Mouse (Mus musculus): Measurements from ENCODE around the gene Sh3pxd2a. TPM values are rescaled to one million over a fixed set of nuclear protein-coding genes. Genes with fewer than 3 reads are reported as not detected.
A peak's percentile ranks its signal among the peaks of the same experiment; 100 is the strongest.

Sh3pxd2a gene
- polyA plus RNA-seq, 1 experiment from 2014 or later = 2.6 TPM

DNA sequence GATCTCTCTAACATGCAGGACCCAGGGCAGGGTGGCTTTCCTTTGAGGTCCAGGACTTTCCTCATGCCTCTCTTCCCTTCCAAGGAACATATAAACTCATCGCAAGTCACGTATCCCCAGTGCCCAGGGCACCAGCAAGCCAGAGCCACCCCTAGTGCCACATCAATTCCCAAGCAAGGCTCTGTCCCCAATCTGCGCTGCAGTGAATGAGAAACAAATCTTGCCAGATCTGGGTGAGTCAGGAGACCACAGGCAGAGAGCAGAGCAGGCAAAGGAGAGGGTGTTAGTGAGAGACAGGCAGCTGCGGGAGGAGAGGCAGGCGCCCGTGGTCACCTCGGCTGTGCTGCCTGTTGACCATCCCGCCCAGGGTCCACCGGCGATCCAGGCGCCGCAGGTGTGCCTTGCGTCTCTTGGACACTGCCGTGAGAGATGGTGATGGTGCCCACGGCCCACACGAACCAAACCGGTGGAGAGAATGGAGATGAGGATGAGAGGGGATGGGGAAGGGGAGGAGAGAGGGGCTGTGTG lies 181.4 kb downstream of the Sh3pxd2a start:
- no peak for DNase-seq (ENCODE audit: low spot score)

DNA sequence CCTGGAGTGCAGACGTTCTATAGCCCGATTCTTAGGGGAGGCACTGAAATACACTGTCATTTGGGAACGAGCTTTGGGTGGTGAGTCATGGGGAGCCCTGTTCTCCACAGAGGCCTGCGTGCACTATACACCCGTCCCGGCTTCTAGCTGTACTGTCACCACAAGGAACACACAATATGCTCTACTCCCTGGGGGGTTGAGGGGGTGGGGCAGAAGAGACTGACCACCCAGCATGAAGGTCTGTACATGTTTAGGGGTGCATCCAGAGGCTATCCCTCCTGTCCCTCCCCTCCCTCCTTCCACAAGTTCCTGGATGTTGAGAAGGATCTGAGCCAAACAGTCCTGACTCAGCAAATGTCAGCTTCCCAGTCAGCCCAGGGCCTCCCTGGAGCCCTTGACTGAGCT lies 182.1 kb downstream of the Sh3pxd2a start:
- DNase-seq (ENCODE audit: low spot score) = no peak

DNA sequence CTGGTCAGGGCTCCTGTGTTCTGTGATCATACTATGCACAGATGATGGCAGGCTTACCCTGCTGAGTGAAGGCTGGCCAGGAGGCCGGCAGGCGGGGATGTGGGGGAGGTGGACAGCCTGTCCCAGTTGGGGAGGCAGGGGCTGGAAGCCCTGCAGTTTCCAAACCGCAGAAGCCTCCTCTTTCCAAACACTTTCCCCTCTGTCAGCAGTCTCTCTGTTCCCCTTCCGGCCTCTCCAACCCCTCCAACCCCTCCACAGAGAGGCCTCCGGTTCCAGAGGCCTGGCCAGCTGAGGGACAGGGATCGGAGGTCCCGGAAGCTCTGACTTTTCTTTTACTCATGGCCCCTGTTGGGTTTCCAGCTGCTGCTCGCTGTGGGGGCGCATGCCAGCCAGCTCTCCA lies 183.3 kb downstream of the Sh3pxd2a start:
- DNase-seq (ENCODE audit: low spot score) = no peak

DNA sequence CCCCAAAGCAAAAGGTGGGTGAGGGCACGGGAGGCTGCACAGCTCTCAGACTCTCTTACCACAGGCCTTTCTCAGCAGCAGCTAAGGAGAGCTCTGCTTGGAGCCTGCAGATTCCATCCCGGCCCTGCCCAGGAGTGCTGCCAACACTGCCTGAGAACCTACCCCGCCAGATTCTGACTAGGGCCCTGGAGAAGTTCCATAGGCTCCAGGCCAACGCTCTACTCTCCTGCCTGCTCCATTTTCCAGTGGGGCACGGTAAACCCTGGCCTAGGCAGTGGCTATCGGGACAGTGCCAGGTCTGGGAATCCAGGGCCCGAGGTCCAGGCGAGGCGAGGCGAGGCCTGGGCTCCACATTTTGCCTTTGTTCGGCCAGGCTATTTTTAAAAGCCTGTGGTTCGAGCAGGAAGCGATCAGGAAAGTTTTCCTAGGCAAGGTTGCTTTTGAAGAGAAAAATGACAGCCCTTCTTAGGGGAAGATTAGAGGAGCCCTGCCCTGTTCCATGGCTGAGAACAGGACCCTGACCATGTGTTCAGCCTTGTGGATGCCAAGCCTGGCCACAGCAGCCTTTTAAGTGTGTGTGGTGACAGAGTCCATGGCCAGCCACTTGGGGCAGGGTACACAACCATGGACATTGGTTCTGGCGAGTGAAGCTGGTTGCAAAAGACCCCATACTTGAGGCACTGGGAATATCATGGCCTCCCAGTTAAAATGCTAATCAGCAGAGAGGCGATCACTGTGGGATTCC lies 184.2 kb downstream of the Sh3pxd2a start:
- DNase-seq (ENCODE audit: low spot score) = no peak

DNA sequence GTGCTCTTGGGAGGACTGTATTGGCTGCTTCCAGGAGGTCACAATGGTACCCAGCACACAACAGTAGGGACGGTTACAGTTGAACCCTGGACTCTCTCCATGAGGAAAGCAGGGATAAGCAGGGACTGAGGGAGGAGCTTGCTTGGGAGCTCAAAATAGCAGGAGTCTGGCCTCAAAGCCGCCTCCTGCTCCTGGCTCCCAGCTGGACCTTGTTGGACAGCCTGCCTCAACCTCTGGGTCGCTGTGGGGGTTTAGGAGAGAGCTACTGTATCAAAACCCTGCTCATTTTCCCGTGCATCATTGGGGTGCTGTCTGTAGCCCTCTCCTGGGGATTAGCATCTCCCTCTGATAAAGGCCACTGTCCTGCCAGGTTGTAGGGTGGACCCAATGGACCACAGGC lies 184.8 kb downstream of the Sh3pxd2a start:
- no peak for DNase-seq (ENCODE audit: low spot score)

DNA sequence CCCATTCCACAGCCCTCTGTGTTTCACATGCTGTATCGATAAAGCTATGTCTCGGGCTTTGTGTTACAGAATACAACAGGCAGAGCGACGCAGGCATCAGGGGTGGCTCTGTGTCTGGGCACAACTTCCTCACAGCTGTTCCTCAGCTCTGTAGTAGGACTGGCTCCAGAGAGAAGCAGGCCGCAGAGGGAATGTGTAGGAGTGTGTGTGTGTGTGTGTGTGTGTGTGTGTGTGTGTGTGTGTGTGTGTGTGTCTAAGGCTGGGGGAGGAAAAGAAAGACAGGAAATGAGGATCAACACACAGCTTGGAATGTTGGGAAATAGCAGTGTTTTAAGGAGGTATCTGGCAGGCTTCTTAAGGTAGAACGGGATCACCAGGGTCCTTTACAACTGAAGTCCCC lies 187.5 kb downstream of the Sh3pxd2a start:
- no peak for DNase-seq (ENCODE audit: low spot score)

DNA sequence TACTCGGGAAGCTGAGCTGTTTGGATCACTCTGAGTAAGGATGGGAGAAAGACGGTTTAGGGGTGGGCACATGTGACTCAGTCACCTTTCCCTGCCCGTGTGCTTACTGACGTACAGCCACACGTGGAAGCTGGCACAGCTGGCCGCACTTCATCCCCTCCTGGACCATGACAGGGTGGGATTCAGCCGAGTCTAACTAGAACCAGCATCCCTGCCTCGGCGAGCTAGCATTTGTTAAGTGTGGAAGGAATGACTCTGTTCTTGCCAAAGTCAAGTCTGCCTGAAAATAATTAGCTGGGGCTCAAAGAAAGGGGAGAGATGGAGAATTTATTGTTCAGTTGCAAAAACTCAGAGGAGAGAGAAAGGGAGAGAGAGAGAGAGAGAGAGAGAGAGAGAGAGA lies 193.7 kb downstream of the Sh3pxd2a start:
- DNase-seq (ENCODE audit: low spot score) = no peak

DNA sequence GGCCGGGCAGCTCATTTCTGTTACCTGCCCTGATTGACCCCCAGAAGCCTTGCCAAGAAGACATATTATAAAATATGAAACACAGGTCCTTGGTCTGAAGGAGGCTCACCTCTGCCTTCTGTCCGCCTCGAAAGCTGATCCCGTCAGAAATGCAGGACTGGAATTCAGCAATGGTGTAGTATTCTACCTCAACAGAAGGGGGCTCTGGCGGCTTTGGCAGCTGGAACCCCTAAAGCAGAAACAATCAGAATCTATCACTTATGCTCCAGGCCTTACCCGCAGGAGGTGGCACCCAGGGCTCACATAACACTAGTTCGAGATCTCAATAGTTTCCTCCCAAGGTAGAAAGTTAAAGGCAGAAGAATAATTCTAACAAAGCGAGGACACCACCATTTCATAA lies 194.5 kb downstream of the Sh3pxd2a start:
- no peak for DNase-seq (ENCODE audit: low spot score)

DNA sequence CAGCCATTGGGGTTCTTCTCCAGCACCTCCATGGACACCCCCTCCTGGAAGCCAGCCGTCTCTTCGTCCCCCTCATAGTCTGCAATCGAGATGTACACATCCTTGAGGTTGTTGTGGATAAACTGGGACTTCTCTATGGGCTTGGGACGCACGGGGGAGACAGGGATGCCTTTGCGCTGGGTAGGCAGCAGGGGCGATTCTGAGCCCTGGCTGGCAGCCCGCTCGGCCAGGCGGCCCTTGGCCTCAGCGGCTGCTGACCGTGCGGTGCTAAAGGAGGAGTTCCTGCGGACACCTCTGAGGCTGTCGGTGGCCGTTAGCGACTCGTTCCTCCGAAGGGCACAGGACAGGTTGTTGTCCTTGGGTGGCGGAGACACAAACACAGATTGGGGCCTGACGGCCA lies 197.1 kb downstream of the Sh3pxd2a start:
- no peak for DNase-seq (ENCODE audit: low spot score)

DNA sequence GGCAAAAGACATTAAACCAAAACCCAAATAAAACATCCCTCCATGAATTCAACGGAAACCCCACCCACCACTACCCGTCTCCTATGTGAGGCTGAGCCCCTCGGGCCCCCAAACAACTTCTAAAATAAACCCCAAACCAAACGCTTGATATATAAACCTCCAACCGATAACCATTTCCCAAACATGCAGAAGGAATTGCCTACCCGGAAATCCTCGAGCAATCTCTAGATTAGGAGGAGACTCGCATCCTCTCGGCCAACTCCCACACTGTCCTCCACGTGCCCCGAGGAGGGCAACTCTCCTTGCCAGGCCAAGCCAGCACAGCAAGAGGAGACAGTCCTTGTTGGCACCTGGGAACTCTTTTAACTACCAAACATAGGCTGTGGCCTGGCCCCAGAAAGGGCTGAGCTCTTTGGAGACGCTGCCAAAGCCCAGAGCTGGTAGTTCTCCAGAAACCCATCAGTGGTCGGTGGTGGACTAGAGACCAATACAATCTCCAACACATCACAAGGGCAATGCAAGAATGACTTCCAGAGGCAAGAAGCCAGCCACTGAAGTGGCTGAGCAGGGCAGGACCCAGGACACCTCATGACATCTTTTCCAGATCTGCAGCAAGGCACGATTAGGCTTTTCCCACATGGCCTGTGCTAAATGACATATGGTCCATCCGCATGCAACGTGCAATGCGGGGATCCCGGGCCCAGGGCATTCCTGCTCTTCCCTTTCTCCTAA lies 198.0 kb downstream of the Sh3pxd2a start:
- DNase-seq (ENCODE audit: low spot score) = no peak

DNA sequence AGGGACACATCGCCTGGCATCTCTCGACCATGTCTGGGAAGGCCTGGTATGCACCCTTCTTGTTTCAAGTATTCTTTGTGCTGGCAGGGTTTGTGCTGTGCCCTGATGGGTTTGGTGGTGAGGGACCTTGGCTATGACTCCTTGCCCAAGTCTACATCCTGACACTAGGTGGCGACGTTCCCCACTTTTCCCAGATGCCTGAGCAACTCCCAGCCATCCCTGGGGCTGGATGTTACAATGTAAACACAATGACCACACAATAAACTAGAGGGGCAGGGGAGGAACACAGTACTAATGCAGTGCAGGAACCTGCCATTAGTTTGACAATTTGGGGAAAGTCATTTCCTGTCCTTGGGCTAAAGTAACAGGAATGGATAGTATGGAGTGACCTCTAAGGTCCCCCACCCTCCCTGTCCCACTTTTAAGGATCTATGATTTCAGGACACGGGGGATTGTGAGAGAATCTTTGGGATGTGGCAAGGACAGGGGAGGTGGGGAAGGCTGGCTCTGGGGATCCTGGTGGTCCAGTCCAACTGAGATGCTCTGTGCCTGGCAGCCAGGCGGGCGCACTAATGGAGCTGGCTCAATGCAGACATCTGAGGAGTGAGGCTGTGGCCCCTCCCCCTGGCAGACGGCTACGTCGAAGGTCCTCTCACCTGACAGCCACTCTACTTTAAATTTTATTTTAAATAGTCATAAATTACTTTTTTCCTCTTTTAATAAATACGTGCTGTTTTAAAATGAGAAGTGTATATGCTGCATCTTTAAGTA lies 199.7 kb downstream of the Sh3pxd2a start:
- DNase-seq (ENCODE audit: low spot score) = no peak

DNA sequence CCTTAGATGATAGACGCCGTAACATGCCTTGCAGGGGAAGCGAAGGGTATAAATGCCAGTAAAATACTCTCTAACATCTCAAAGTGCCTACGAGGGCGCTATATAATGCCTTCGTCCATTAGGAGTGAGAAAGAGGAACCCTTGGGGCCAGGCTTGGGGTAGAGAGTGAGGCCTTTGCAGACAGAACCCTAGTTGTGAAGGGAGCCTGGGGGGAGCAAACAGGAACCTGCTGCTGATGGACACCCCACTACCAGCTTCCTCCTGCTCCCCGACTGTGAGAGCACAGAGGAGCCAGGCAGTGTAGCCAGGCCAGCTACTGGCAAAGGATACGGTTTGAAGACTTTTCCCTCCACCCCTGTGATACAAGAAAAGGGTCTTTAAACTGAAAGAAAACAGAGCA lies 200.6 kb downstream of the Sh3pxd2a start:
- DNase-seq (ENCODE audit: low spot score) = no peak

DNA sequence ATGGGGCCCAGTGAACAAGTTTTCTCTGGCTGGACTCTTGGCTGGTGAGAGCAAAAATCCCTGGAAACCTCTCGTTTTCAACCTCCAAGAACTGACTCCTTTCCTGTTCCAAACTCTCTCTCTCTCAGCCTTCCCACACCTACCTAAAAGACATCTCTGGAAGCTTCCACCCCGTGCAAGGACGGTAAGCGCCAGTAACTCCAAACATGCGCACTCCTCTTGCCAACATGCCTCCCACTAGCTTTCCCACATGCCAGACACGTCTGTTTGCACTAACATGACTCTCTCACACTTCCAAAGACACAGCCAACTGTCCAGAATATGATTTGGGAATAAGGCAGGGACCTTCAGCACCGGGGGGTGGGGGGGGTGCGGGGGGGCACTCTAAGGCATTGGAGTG lies 203.0 kb downstream of the Sh3pxd2a start:
- no peak for DNase-seq (ENCODE audit: low spot score)

DNA sequence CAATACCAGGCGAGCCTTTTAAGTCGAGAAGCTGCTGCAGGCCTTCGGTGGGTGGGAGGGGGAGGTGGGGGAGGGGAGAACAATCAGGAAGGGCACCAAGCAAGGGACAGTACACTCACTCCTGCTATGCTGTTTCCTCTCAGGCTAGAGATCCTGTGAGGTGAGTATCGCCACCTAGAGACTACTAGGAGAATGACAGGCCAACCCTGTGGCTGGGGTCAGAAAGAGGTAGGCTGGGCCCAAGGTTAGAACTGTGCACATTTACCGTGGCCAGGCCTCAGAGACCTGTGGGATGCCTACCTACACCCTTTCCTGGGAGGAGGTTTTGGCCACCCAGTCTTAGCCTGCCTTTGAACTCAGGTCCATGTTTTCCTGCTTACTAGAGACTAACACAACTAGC lies 204.6 kb downstream of the Sh3pxd2a start:
- DNase-seq (ENCODE audit: low spot score) = peak; percentile 42

DNA sequence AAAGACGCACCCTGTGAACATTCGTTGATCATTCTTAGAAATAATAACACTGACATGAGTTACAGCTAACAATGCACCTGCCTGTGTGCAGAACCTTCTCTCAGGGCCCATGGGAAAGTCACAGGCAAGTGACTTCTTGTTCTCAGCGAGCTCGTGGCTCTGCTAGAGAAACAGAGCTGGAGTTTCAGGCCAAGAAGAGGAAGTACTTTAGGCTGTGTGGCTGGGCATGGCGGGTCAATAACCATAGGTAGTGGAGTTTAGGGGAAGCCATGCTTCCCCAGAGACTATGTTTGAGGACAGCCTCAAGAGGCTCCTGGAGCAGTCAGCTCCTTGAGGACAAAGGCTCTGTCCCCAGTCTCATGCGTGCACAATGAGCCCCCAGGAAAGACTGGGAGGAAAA lies 208.3 kb downstream of the Sh3pxd2a start:
- DNase-seq (ENCODE audit: low spot score) = no peak

DNA sequence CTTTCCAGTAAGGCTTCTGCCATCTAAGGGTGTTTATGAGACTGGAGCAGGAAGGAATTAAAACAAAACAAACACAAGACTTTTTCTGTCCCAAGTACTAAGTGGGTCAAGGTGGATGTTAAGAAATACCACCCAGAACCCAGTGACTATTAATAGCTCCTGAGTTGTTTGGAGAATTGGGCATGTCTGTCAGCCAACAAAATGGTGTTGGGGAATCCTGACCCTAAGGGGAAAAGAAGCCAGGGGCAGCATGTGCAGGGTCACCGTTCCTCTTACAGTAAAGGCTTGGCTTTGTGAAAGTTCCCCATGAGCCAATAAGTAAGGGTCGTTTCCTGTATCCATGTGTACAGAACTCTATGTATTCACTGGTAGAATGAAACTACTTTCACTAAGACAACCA lies 209.2 kb downstream of the Sh3pxd2a start:
- no peak for DNase-seq (ENCODE audit: low spot score)

DNA sequence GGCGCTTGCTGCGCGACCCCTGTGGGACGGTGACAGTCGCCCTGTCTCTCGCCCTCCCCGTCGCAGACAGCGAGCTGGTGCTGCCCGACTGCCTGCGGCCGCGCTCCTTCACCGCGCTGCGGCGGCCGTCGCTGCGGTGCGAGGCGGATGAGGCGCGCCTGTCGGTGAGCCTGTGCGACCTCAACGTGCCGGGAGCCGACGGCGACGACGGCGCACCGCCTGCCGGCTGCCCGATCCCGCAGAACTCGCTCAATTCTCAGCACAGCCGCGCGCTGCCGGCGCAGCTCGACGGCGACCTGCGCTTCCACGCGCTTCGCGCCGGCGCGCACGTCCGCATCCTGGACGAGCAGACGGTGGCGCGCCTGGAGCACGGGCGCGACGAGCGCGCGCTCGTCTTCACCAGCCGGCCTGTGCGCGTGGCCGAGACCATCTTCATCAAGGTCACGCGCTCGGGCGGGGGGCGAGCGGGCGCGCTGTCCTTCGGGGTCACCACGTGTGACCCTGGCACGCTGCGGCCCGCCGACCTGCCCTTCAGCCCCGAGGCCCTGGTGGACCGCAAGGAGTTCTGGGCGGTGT lies 211.1 kb downstream of the Sh3pxd2a start:
- DNase-seq (ENCODE audit: low spot score) = peak; percentile 22

DNA sequence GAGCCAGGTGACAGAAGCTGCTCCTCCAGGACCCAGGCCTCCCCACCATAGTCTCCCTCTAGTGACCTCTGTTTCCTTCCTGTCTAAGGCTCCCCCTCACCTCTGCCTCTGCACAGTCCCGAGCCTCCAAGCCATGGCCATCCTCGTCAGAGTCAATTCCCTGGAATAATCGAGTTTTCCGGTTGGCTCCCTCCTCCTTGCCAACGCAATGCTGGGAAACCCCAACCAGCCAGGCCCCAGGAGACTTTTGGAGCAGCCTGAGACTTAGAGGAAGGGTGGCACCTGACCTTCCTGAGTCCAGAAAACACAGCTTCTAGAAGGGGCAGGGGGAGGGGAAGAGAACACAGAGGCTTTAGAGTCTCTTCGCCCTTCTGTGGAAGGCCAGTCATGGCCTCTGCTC lies 213.3 kb downstream of the Sh3pxd2a start:
- no peak for DNase-seq (ENCODE audit: low spot score)

DNA sequence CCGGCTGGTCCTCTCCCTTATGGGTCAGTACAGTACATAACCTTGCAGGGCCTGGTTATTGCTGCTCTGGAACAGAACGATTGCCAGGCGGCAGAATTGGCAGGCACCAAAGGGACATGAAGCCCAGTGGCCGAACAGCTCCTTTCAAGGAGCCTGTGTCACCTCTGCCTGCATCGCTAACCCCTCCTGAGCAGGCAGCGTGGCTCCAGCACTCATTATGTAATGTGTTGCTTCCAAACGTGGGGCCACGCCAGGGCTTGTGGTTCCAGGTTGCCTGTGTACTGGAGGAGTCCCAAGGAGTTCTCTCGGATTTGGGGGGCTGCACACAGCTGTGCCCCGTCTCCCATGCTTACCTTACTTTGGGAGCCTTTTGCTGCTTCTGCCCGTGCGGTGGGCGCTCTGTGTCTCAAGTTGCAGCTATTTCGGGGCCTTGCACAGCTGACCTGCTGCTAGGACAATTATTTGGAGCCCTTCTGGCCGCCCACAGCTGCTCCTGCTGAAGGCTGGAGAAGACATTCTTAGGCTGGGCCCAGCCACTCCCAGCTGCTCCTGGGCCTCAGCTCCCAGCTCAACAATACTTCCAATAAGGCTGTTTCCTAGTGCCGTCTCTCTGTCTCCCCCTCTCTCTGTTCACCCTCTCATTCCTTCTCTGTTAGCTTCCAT lies 215.2 kb downstream of the Sh3pxd2a start:
- DNase-seq (ENCODE audit: low spot score) = no peak

DNA sequence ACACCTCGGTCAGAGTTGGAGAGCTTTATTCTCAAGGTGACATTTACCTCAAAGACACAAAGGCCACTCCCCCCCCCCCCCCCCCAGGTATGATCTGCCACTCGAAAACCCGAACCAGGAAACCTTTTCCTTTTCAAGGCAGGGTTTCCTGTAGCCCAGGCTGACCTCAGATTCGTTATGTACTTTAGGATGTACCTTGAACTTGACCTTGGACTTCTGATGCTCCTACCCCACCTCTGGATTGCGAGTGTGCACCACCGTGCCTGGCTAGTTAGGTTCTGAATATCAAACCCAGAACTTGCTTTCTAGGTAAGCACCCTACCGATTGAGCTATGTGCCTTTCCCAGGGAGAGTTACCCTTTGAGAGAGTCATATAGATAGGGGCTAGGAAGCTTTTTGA lies 215.9 kb downstream of the Sh3pxd2a start:
- no peak for DNase-seq (ENCODE audit: low spot score)

DNA sequence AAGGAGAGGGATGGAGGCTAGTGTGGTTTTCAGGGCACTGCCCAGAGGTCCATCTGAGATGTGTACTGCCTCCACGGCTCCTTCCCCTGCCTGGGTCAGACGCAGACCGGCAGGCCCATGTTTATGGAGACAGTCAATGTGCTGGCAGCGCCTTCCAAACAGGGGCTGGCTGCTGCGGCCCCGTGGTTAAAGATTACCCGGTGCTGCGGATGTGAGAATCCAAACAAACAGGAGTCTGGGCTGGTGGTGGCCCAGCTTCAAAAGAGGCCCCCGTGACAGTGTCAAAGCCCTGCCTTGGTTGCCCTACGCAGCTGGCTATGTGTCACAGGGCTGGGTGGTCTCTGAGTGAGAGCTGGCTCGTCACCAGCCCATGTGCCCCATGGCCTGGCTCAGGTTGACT lies 216.4 kb downstream of the Sh3pxd2a start:
- DNase-seq (ENCODE audit: low spot score) = no peak

Measured in thymus, postnatal 0 days (tissue).